Mouse (Mus musculus) MEL (cell line): ENCODE data around the gene Reg3b.

Experiments
- EP300 ChIP-seq, 2 experiments: IDR thresholded peaks; 2 replicates each; pipeline ENCODE4 v1.6.1; 2011; ENCODE audit warnings: improper control_type of control experiment in 2 of 2, low read length in 2 of 2, low read depth in 1 of 2, mild to moderate bottlenecking in 1 of 2
- MAFK ChIP-seq: IDR thresholded peaks from 2 replicates; pipeline ENCODE4 v1.6.1; 2011; ENCODE audit warnings: low read depth, mild to moderate bottlenecking, low read length, improper control_type of control experiment, borderline replicate concordance
- TCF12 ChIP-seq: IDR thresholded peaks from 2 replicates; pipeline ENCODE4 v1.6.1; 2014; ENCODE audit warnings: low read depth, mild to moderate bottlenecking, inconsistent platforms, low read length, improper control_type of control experiment, moderate library complexity

DNA sequence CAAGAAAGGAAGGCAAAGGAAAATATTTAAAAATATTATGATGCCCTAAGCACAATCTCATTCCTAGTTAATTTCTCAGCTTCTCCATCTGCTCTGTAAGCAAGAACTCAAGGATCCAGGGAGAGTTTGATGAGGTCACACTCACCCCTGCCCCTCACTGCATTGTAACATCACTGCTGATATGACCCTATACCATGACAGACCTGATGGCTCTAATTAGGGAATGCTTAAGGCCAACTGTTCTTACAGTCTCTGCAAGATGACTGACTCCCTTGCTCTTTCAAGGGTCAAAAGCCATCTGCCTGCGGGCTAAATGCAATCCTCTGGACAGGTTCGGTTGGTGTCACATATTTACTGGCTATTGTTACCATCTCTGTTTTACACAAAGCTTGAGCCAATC lies 41.3 kb upstream of the Reg3b start:
- TF ChIP-seq MAFK (no peak), EP300 (IDR thresholded peaks at IDR 0.05; ENCODE audit: low read depth in 1 of 2, low read length in 2 of 2) (no peak), TCF12 (no peak)
